Mouse (Mus musculus) adrenal gland, adult 2 months (tissue): ENCODE measurements at regions not wholly inside any gene's neighbourhood (a gene's known extent, or its start where the extent isn't known, plus 50 kb on each side); places are given as distances from the start of the nearest gene placed in this dataset.

ENCODE experiments used
- DNase-seq: peaks from one replicate; pipeline ENCODE4 v3.0.0; 2021

GRCm38 (mm10) chr10:125467503-125467902 is 78.2 kb upstream of the Slc16a7 start:
- no peak for DNase-seq

DNA sequence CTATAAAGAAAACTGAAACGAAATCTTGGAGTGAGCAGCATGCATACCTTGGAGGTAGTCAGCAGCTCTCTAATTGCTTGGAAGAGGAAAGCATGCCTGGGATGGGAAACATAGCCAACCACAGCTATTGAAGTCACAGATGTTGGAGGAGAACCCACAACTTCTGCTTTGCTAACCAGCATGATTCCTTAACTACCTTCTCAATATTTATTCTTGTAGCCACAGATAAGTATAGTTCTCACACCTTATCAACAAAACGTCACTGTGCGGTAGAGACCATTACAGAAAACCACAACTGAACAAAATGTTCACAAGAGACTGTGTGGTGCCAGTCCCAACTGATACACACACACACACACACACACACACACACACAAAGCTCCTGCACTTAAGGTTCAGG is 99.1 kb upstream of the Slc16a7 start:
- no peak for DNase-seq

GRCm38 (mm10) chr10:125490395-125490794 is 101.1 kb upstream of the Slc16a7 start:
- peak; percentile 65 for DNase-seq

DNA sequence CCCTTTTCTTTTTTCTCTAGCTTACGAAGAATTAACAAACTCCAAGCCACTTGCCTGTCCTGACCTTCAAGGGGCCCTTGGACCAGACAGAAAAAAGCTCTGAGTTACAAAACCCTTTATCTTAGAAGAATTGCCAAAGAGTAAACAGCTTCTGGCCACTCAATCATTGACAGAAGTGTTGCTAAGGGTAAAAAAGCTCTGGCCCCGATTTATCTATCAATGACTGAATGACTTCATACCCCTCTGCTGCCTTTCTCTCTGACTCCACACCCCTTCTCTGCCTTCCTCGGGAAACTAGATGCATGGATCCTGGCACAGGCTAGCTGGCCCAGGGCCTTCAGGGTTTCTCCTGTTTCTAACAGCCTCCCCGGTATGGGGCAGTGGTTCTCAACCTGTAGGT is 105.2 kb upstream of the Slc16a7 start:
- peak; percentile 10 for DNase-seq

DNA sequence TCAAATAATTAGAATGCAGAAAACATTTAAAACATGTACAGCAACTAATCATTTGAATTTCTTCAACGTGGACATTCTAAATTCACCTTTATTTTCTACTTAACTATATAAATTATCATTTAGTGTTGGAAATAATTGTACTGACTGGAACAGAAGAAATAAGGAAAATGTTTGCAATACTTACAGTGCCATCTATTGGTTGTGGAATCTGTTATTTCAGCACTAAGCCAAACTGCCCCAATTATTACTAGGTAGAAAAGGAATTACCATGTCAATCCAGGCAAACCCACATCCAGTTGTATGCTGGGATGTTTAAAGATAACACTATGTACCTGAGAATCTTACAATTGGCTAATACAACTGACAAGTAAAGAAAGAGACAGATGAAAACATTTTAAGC is 109.1 kb upstream of the Slc16a7 start:
- no peak for DNase-seq

DNA sequence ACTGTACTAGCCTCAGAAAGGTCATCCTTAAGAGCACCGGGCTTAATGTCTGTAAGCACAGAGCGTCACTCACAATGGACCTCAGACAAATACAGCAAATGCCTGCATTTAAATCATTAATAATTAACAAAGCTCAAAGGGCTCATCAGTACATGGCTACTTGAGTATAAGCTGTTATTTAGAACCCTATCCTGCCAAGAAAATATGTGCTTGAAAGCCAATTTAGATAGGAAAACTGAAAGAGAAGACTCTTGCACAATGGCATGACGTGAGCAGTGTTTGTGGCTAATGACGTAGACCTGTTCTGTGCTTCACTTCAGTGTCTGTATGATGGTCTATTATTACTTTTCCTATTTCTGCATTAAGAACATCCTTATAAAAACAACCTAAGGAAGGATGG is 111.1 kb upstream of the Slc16a7 start:
- DNase-seq: no peak

- DNase-seq: peak; percentile 71
Observed at GRCm38 (mm10) chr10:125515026-125515425, 125.8 kb upstream of the Slc16a7 start.

GRCm38 (mm10) chr10:125530876-125531275 is 141.6 kb upstream of the Slc16a7 start:
- no peak for DNase-seq

DNA sequence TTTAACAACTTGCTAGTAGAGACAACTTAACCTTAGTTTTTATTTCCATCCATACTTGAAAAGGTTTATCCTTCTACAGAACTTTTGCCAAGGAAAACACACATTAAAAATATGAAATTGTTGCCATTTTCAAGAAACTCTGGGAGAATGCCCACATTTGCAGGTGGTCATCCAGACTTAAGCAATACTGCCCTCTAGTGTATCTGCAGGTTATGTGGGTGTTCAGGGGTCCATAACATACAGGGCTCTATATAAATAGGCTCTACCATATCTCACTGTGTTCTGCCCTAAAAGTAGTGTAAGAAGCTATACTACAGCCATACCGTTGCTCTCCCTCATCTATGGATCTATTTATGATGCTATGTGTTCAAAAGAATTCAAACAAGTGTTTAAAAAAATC is 149.1 kb upstream of the Slc16a7 start:
- DNase-seq: peak; percentile 37

- DNase-seq: no peak
Observed at GRCm38 (mm10) chr10:125586489-125587147, 197.4 kb upstream of the Slc16a7 start.

- DNase-seq: no peak
Observed at GRCm38 (mm10) chr10:125593006-125593405, 203.7 kb upstream of the Slc16a7 start.

DNA sequence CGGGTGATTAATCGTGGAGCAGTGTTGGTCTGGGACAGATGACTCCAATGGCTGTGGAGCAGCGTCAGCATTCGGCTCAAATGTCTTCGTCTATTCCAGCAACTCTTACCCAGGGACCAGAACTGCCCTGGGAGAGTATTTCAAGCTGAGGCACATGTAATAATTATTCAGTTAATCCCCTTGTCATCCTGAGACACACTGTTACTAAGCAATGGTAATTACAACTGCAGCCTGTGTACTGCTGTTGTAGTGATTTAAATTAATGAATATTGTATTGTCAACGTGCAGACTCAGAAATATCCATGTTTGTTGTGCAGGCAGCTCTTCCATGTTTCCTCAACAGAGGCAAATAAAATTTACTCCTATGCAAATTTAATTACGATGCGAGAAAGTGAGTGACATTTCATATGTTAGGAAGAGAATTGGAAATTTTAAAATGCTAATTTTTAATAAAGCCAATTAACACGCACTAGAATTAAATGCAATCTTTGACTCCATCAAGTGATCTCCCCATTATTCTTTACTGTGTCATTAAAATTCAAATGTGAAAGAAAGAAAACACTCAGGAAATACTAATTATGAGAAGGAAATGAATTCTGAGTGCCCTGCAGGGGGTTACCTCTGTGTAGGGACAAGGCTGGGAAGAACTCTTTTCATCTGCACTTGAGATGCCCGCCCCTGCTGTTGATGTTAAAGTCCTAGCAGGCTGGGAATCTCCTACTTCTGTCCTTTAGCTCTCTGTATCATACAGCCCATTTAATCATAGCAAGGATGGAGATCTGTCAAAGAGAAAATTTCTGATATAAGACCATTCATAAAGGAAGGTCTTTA is 218.7 kb upstream of the Slc16a7 start:
- no peak for DNase-seq

- no peak for DNase-seq
Observed at GRCm38 (mm10) chr10:125610353-125610752, 221.1 kb upstream of the Slc16a7 start.

GRCm38 (mm10) chr10:125612773-125613172 is 223.5 kb upstream of the Slc16a7 start:
- DNase-seq: no peak

DNA sequence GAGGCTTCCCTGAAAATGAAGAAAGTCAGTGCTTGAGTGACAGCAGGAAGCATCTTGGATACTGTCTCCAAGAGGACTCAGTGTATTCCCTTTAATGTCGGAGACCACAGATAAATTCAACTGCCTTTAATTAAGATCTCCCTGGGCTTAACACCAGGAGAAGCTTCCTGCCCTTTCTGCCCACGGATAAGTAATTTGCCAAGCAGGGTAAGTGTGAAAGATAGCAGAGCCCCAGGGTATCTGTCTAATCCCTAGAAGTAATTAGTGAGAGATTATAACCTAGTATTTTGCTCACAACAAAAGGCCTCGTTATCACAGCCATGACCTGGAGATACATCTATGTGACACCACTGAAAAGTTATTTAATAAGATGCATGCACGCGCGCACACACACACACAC is 232.1 kb upstream of the Slc16a7 start:
- no peak for DNase-seq

DNA sequence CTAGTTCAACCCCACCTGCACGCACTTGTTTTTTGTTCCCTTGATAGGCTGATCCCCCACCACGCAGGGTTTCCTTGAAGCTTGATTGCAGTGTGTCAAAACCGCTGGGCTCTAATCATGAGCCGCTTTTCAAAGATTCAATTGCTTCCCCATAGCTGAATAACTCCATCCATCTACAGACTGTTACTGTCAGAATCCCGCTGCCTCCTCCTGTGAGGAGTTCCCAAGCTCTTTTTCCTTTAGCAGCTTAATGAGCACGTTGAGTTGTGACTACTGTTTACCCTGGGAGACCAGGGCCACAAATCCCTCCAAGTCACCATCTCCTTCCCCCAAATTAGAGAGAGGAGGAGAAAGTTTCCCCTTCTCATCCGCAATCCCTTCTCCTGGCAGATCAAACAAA is 234.6 kb upstream of the Slc16a7 start:
- DNase-seq: no peak

GRCm38 (mm10) chr10:125667906-125668305 is 278.6 kb upstream of the Slc16a7 start:
- DNase-seq: no peak

DNA sequence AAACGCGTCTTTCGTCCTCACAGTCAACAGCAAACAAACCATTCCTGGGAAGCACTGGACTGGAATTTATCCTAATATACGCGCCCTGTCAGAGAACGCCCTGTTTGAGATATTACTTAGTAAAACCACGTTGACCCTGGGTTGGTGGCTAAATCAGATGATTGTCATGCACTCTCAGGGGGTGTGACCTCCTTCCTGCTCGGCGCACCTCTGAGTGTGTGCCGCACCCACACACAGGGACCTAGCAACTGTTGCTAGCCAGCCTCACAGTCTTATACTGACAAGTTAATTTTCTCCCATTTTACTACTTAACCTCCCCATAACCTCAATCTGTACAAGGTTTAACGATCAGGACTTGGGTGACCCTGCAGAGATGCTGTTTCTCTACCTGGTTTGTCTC is 284.4 kb upstream of the Slc16a7 start:
- DNase-seq: no peak

GRCm38 (mm10) chr10:125679644-125680043 is 286.3 kb upstream of the Lrig3 start:
- DNase-seq: no peak

DNA sequence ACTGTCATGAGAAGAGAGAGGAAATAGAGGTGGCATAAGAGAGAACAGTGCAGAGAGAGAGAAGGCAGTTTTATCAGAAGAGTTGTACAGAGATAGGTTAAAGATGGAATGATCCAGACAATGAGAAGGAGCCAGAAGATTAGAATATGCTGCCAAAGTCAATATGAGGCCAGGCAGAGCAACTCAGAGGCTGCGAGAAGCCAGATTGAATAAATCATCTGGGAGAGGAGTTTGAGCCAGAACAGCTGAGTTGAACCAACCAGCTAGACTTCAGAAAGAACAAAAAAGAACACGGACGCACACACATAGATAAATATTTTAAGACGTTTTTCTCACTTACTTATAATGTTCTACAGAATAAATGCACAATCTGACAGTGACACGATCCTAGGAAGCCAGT is 280.8 kb upstream of the Lrig3 start:
- DNase-seq: no peak

- DNase-seq: no peak
Observed at GRCm38 (mm10) chr10:125693505-125693904, 272.5 kb upstream of the Lrig3 start.

- DNase-seq: no peak
Observed at GRCm38 (mm10) chr10:125696159-125696558, 269.8 kb upstream of the Lrig3 start.

DNA sequence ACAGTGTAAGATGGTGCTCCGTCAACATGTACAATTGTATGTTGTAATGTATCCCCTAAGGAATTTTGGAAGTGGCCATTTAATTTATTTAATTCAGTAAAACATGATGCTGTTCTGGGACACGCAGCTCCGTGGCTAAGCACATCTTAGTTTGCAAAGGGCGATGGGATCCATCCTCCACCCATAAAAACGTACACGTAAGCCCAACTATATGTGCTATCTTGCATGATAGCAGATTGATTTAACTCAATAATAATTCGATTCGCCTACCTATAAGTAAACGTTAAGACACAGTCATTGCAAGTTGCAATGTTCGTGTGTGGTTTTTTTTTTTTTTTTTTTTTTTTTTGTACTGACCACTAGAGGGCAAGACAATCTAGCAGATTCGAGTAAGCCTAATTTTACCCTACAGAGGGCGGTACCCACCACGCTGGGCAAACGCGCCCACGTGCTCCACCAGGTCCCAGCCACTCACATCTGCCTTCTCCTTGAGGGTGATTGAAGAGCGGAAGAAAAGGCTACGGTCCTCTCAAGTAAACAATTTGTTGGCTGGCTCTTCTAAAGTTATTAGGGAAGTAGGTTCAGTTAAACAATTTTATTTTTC is 240.8 kb upstream of the Lrig3 start:
- DNase-seq: peak; percentile 49
